Mouse (Mus musculus) limb, embryonic 13.5 days (tissue): Measurements from ENCODE around the gene Agap2. TPM values are rescaled to one million over a fixed set of nuclear protein-coding genes. Genes with fewer than 3 reads are reported as not detected.

Experiments used
- ATAC-seq: fragments of 200-750 bp; cut with Nextera tagmentation; 2 replicates; pipeline ENCODE4 v1.8.0; 2017; ENCODE audit warnings: low read depth, moderate number of reproducible peaks, moderate TSS enrichment; ENCODE audit not compliant: low FRiP score
- H3K27ac ChIP-seq: fragments of 300-500 bp; sonication (generic); 2 replicates; pipeline ENCODE4 v1.5.1; 2015; ENCODE audit warnings: inconsistent platforms, mild to moderate bottlenecking, moderate library complexity
- H3K27me3 ChIP-seq: fragments of 300-500 bp; sonication (generic); 2 replicates; pipeline ENCODE4 v1.6.1; 2015; ENCODE audit warnings: mild to moderate bottlenecking, inconsistent platforms
- H3K36me3 ChIP-seq: fragments of 300-500 bp; sonication (generic); 2 replicates; pipeline ENCODE4 v1.6.1; 2015; ENCODE audit warnings: inconsistent platforms, mild to moderate bottlenecking, moderate library complexity
- H3K4me1 ChIP-seq: fragments of 300-500 bp; sonication (generic); 2 replicates; pipeline ENCODE4 v1.6.1; 2015; ENCODE audit warnings: inconsistent platforms
- H3K4me2 ChIP-seq: fragments of 300-500 bp; sonication (generic); replicated peaks from 2 replicates; pipeline ENCODE4 v1.6.1; 2015; ENCODE audit warnings: inconsistent platforms, mild to moderate bottlenecking, moderate library complexity
- H3K4me3 ChIP-seq: fragments of 300-500 bp; sonication (generic); 2 replicates; pipeline ENCODE4 v1.5.1; 2015; ENCODE audit warnings: moderate library complexity, mild to moderate bottlenecking, inconsistent platforms
- H3K9ac ChIP-seq: fragments of 300-500 bp; sonication (generic); 2 replicates; pipeline ENCODE4 v1.6.1; 2015; ENCODE audit warnings: mild to moderate bottlenecking, inconsistent platforms
- H3K9me3 ChIP-seq: fragments of 300-500 bp; sonication (generic); 2 replicates; pipeline ENCODE4 v1.6.1; 2016; ENCODE audit warnings: inconsistent platforms
- WGBS: fragments of 180-500 bp; shearing (Covaris S2); methylation state at CpG from one replicate; pipeline ENCODE4 v1.1.7; 2015; 5-methylcytosine and 5-hydroxymethylcytosine counted together
- polyA plus RNA-seq: library from polyadenylated mRNA; unstranded; fragments of >200 nt; fragmentation: Nextera tagmentation; extraction: Ambion mirVana; gene quantifications from 2 replicates; pipeline ENCODE4 v1.2.1, GENCODE M21; 2015

Agap2 gene
- polyA plus RNA-seq, 1 experiment from 2014 or later: 0.29 TPM

- H3K4me1 ChIP-seq: no peaks in the 10 kb centered on the region
- 69% methylated on average over 4 of the region's 4 CpGs for WGBS
- no peaks in the 10 kb centered on the region for H3K27me3 ChIP-seq
- no peak for ATAC-seq
- no peak overlapping the region for H3K4me2 ChIP-seq
- no peak overlapping the region for H3K9ac ChIP-seq
- no peaks in the 10 kb centered on the region for H3K36me3 ChIP-seq
- no peaks in the 10 kb centered on the region; the same call in 1 of the 2 replicates for H3K9me3 ChIP-seq
- no peak overlapping the region for H3K4me3 ChIP-seq
- no peak overlapping the region for H3K27ac ChIP-seq
Measured at GRCm38 (mm10) chr10:127136510-127136909, 61.4 kb downstream of the Agap2 start.

- no peaks in the 10 kb centered on the region for H3K4me1 ChIP-seq
- no peak overlapping the region for H3K4me2 ChIP-seq
- ATAC-seq: no peak
- no peaks in the 10 kb centered on the region; the same call in 1 of the 2 replicates for H3K9me3 ChIP-seq
- no peaks in the 10 kb centered on the region for H3K27me3 ChIP-seq
- no peaks in the 10 kb centered on the region for H3K36me3 ChIP-seq
- no peak overlapping the region for H3K4me3 ChIP-seq
- no peak overlapping the region for H3K27ac ChIP-seq
- H3K9ac ChIP-seq: no peak overlapping the region
- WGBS: 84% methylated on average over 3 of the region's 3 CpGs
Measured at GRCm38 (mm10) chr10:127137896-127138295, 62.8 kb downstream of the Agap2 start.

- Histone ChIP-seq H3K9ac (no peak overlapping the region), H3K27me3 (no peaks in the 10 kb centered on the region), H3K9me3 (no peaks in the 10 kb centered on the region; the same call in 1 of the 2 replicates), H3K27ac (no peak overlapping the region), H3K36me3 (no peaks in the 10 kb centered on the region), H3K4me3 (no peak overlapping the region), H3K4me1 (no peaks in the 10 kb centered on the region), H3K4me2 (no peak overlapping the region)
- 86% methylated on average over 18 of the region's 18 CpGs for WGBS
- no peak for ATAC-seq
Measured at GRCm38 (mm10) chr10:127138328-127139141, 63.5 kb downstream of the Agap2 start.

DNA sequence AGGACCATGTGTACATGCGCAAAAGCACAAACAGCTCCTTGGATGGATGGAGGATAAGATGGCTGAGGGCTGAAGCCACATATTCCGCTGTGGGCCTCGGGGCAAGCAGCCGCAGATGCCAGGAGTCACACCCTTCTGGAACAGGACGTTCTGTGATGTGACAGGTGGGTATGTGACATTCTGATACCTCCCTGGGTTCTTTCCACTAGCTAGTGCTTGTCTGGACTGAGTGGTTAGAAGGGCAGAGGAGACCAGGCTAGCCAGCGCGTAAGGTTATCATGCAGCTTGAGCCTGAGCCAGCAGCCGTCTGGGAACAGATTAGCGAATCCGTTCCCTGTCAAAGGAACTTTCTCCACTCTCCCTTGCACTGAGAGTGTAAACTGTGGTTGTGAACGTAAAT lies 65.9 kb downstream of the Agap2 start:
- no peak for ATAC-seq
- H3K9ac ChIP-seq: no peak overlapping the region
- no peak overlapping the region for H3K27ac ChIP-seq
- H3K4me1 ChIP-seq: no peaks in the 10 kb centered on the region
- H3K36me3 ChIP-seq: no peaks in the 10 kb centered on the region
- no peak overlapping the region for H3K4me2 ChIP-seq
- WGBS: 81% methylated on average over 11 of the region's 11 CpGs
- H3K27me3 ChIP-seq: no peaks in the 10 kb centered on the region
- H3K9me3 ChIP-seq: no peaks in the 10 kb centered on the region; the same call in 1 of the 2 replicates
- H3K4me3 ChIP-seq: no peak overlapping the region

DNA sequence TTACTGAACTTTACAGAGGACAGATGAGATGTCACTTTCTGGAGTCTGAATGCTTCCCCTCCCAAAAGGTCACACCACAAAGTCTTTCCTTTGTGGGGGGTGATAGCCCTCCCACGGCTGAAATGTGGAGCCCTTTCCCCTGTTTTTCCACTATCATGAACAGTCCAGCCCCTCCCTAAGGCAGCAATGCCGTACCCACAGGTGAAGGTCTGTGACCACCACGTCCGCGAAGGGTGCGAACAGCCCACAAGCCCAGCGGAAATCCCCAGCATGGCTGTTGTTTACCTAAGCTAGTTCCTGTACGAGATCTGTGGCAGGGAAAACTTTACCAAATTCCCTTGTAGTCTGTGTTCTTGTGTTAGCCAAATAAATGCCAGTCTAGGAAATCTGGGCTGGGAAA lies 66.4 kb downstream of the Agap2 start:
- no peaks in the 10 kb centered on the region; the same call in 1 of the 2 replicates for H3K9me3 ChIP-seq
- no peak overlapping the region for H3K27ac ChIP-seq
- no peak for ATAC-seq
- H3K4me1 ChIP-seq: no peaks in the 10 kb centered on the region
- H3K4me3 ChIP-seq: no peak overlapping the region
- no peaks in the 10 kb centered on the region for H3K36me3 ChIP-seq
- H3K4me2 ChIP-seq: no peak overlapping the region
- no peaks in the 10 kb centered on the region for H3K27me3 ChIP-seq
- WGBS: 75% methylated on average over 8 of the region's 8 CpGs
- no peak overlapping the region for H3K9ac ChIP-seq

Other genes with a start within 250 kb of the Agap2 start
- 18.9 and 20.5 TPM in 2 replicates for gene Atp23, start 173.9 kb upstream of the Agap2 start, polyA plus RNA-seq
- 78.2 and 78.9 TPM in 2 replicates for gene Ctdsp2, start 96.6 kb upstream of the Agap2 start, polyA plus RNA-seq
- gene Avil, start 74.6 kb upstream of the Agap2 start, polyA plus RNA-seq: 0.32 and 0.56 TPM in 2 replicates
- gene Tsfm, start 44.4 kb upstream of the Agap2 start, polyA plus RNA-seq: 80.8 and 81.1 TPM in 2 replicates
- 65.5 and 66.9 TPM in 2 replicates for gene Mettl1, start 33.9 kb upstream of the Agap2 start, polyA plus RNA-seq
- 1.0 and 1.1 TPM in 2 replicates for gene Eef1akmt3, start 33.8 kb upstream of the Agap2 start, polyA plus RNA-seq
- 0.10 and 0.15 TPM in 2 replicates for gene Cyp27b1, start 27.0 kb upstream of the Agap2 start, polyA plus RNA-seq
- gene March9, start 15.1 kb upstream of the Agap2 start, polyA plus RNA-seq: 1.5 and 1.8 TPM in 2 replicates
- gene Cdk4, start 11.8 kb upstream of the Agap2 start, polyA plus RNA-seq: 2,027 and 2,061 TPM in 2 replicates
- 174 and 188 TPM in 2 replicates for gene Tspan31, start 5.0 kb upstream of the Agap2 start, polyA plus RNA-seq
- gene Os9, start 45.8 kb downstream of the Agap2 start, polyA plus RNA-seq: 80.8 and 84.9 TPM in 2 replicates
- gene B4galnt1, start 89.9 kb downstream of the Agap2 start, polyA plus RNA-seq: 6.2 and 6.9 TPM in 2 replicates
- 1.4 and 1.6 TPM in 2 replicates for gene Slc26a10, start 105.4 kb downstream of the Agap2 start, polyA plus RNA-seq
- 108 and 111 TPM in 2 replicates for gene Arhgef25, start 114.8 kb downstream of the Agap2 start, polyA plus RNA-seq
- gene Dtx3, start 120.4 kb downstream of the Agap2 start, polyA plus RNA-seq: 169 and 173 TPM in 2 replicates
- gene Pip4k2c, start 136.3 kb downstream of the Agap2 start, polyA plus RNA-seq: 27.6 and 29.1 TPM in 2 replicates
- 4.2 and 4.8 TPM in 2 replicates for gene Kif5a, start 188.1 kb downstream of the Agap2 start, polyA plus RNA-seq
- 188 and 192 TPM in 2 replicates for gene Dctn2, start 191.1 kb downstream of the Agap2 start, polyA plus RNA-seq
- gene Mbd6, start 213.7 kb downstream of the Agap2 start, polyA plus RNA-seq: 15.0 and 16.7 TPM in 2 replicates
- gene Mars, start 236.5 kb downstream of the Agap2 start, polyA plus RNA-seq: 118 and 122 TPM in 2 replicates
- 5.2 and 5.4 TPM in 2 replicates for gene Arhgap9, start 246.7 kb downstream of the Agap2 start, polyA plus RNA-seq